Mouse (Mus musculus) kidney, embryonic 15.5 days (tissue): ENCODE results near the gene Rbl1. TPM values are rescaled to one million over a fixed set of nuclear protein-coding genes. Genes with fewer than 3 reads are reported as not detected.
"Not testable (repeated sequence)": the region's sequence is repeated elsewhere in the genome, so short reads cannot be mapped to it uniquely, and the experiment has no call there.

ENCODE experiments used
- ATAC-seq: fragments of 200-750 bp; cut with Nextera tagmentation; replicated peaks from 2 replicates; pipeline ENCODE4 v1.8.0; 2017; ENCODE audit warnings: moderate TSS enrichment; ENCODE audit not compliant: low FRiP score
- H3K27ac ChIP-seq: fragments of 300-500 bp; sonication (generic); 2 replicates; pipeline ENCODE4 v1.5.1; 2015; ENCODE audit warnings: mild to moderate bottlenecking, inconsistent platforms
- H3K27me3 ChIP-seq: fragments of 300-500 bp; sonication (generic); 2 replicates; pipeline ENCODE4 v1.6.1; 2015; ENCODE audit warnings: inconsistent platforms
- H3K36me3 ChIP-seq: fragments of 300-500 bp; sonication (generic); 2 replicates; pipeline ENCODE4 v1.6.1; 2015; ENCODE audit warnings: inconsistent platforms
- H3K4me1 ChIP-seq: fragments of 300-500 bp; sonication (generic); 2 replicates; pipeline ENCODE4 v1.6.1; 2015; ENCODE audit warnings: inconsistent platforms
- H3K4me2 ChIP-seq: fragments of 300-500 bp; sonication (generic); 2 replicates; pipeline ENCODE4 v1.6.1; 2015; ENCODE audit warnings: moderate library complexity, mild to moderate bottlenecking, inconsistent platforms
- H3K4me3 ChIP-seq: fragments of 300-500 bp; sonication (generic); replicated peaks from 2 replicates; pipeline ENCODE4 v1.5.1; 2015; ENCODE audit warnings: mild to moderate bottlenecking, inconsistent platforms
- H3K9ac ChIP-seq: fragments of 300-500 bp; sonication (generic); 2 replicates; pipeline ENCODE4 v1.6.1; 2015; ENCODE audit warnings: mild to moderate bottlenecking, inconsistent platforms
- H3K9me3 ChIP-seq: fragments of 300-500 bp; sonication (generic); replicated peaks from 2 replicates; pipeline ENCODE4 v1.6.1; 2016; ENCODE audit warnings: inconsistent platforms
- WGBS: fragments of 180-500 bp; shearing (Covaris S2); methylation state at CpG from one replicate; pipeline ENCODE4 v1.1.7; 2015; ENCODE audit warnings: mixed read lengths; 5-methylcytosine and 5-hydroxymethylcytosine counted together
- polyA plus RNA-seq: library from polyadenylated mRNA; unstranded; fragments of >200 nt; fragmentation: Nextera tagmentation; extraction: Ambion mirVana; gene quantifications from 2 replicates; pipeline ENCODE4 v1.2.1, GENCODE M21; 2015

Gene Rbl1
- 26.8 and 26.9 TPM in 2 replicates for polyA plus RNA-seq

DNA sequence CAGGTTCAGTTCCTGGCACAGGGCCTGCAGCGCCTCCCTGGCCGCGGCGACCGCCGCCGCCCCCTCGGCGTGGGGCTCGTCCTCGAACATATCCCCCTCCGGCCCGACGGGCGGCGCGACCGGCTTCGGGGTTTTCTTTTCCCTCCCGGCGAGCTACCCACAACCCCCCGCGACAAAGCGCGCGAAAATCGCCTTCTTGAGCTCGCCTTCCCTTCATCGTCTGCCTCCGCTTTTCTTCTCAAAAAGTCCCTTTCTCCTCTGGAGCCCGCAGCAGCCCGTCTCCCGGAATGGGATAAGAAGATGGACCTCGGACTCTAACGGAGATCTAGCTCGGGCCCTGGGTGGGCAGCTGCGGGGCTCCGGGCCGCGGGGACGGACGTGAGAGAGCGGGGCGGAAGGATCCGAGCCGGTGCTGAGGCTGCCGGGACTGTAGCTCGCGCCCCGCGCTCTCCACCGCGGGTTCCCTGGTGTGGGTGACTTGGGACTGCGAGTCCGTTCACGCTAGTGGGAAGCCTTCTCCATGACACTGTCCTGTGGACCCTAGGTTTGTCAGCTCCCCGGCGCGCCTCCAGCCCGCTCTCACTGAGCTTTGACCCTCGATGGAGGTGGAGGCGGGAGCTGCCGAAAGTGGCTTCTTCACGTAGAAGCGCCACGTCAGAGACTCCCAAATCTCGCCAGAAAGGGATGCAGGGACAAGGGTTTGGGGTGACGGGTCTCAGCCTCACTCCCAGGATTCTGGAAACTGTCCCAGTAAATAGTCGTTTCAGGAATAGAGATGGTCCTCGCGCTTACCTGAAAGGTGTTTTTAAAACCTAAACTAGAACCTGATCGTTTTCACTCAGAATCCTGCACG lies at the start of gene Rbl1:
TSS of gene Rbl1 (minus strand) at position 169 of the 853 bp plus-strand sequence.
- Histone ChIP-seq H3K4me1 (peaks cover 17% of the 10 kb centered on the region), H3K4me3 (peak within 1 kb of the TSS; percentile 77), H3K9me3 (peaks cover 3% of the 10 kb centered on the region; the same call in 1 of the 2 replicates), H3K4me2 (peak within 1 kb of the TSS; percentile 87), H3K27ac (peak within 1 kb of the TSS; percentile 97), H3K27me3 (no peaks in the 10 kb centered on the region), H3K9ac (peak within 1 kb of the TSS; percentile 91), H3K36me3 (0 out of 2 replicates have a peak, but pooled peaks cover 2% of the 10 kb centered on the region)
- peak; percentile 89 for ATAC-seq
- 1% methylated on average over 73 of the region's 73 CpGs for WGBS

DNA sequence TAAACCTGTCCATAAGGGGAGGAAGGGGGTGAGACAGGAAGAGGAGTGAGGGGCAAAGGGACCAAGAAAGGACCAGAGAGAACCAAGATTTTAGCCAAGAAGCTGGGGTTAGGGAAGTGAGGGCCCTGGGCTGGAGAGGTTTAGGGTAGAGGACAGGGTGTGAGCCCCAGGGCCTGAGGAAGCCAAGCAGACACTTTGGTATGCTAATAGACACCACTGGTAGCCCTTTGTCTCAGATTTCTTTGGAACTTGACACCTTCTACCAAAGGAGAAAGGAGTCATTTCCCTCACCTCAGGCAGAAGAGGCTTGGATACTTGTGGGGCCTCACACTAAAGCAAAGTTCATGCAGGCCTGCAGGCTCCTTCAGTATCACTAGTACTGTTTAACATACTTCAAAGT lies 43.8 kb upstream of the Rbl1 start:
- ATAC-seq: no peak
- H3K27ac ChIP-seq: no peak overlapping the region
- no peaks in the 10 kb centered on the region for H3K36me3 ChIP-seq
- H3K4me3 ChIP-seq: no peak overlapping the region
- no peak overlapping the region for H3K4me2 ChIP-seq
- no peaks in the 10 kb centered on the region for H3K27me3 ChIP-seq
- H3K9me3 ChIP-seq: no peaks in the 10 kb centered on the region
- no peaks in the 10 kb centered on the region for H3K4me1 ChIP-seq
- H3K9ac ChIP-seq: no peak overlapping the region

DNA sequence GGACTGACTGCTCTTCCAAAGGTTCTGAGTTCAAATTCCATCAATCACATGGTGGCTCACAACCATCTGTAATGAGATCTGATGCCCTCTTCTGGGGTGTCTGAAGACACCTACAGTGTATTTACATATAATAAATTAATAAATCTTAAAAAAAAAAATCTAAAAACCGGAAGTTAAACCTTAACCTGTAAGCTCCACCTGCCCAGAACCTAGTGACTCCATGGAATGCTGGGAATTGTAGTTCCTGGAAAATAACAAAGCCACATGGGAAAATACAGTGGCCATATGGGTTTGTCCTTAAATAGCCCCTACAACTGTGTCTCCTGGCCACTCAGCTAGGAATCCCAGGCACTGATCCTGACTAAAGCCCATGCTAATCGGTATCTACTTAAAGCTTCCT lies 41.3 kb upstream of the Rbl1 start:
- H3K36me3 ChIP-seq: no peaks in the 10 kb centered on the region
- no peak overlapping the region for H3K4me2 ChIP-seq
- no peak for ATAC-seq
- H3K9me3 ChIP-seq: no peaks in the 10 kb centered on the region
- H3K4me1 ChIP-seq: no peaks in the 10 kb centered on the region
- WGBS: 70% methylated on average over 2 of the region's 2 CpGs
- no peak overlapping the region for H3K27ac ChIP-seq
- no peaks in the 10 kb centered on the region for H3K27me3 ChIP-seq
- H3K4me3 ChIP-seq: no peak overlapping the region
- no peak overlapping the region for H3K9ac ChIP-seq

DNA sequence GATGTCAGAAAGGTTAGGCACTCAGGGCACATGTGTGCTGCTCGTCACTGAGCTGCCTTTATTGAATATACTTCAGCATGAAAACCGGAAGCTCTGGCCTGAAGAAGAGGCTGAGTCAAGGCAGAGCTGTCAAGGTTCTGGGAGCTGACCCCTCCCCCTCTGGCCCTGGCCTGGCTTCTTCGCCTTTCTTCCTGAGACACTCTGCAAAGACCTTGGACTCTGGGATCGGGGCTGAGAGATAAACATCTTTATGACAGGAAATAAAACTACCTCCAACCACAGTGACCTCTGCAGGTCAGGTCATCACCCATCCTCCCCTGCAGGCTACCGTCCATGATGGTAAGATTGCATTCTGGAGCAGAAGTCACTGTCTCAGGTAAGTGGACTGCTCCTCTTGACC lies 40.7 kb upstream of the Rbl1 start:
- Histone ChIP-seq H3K27me3 (no peaks in the 10 kb centered on the region), H3K9me3 (no peaks in the 10 kb centered on the region), H3K36me3 (no peaks in the 10 kb centered on the region), H3K4me2 (no peak overlapping the region), H3K27ac (no peak overlapping the region), H3K4me3 (no peak overlapping the region), H3K4me1 (no peaks in the 10 kb centered on the region), H3K9ac (no peak overlapping the region)
- WGBS: 16% methylated on average over 5 of the region's 5 CpGs
- ATAC-seq: no peak

DNA sequence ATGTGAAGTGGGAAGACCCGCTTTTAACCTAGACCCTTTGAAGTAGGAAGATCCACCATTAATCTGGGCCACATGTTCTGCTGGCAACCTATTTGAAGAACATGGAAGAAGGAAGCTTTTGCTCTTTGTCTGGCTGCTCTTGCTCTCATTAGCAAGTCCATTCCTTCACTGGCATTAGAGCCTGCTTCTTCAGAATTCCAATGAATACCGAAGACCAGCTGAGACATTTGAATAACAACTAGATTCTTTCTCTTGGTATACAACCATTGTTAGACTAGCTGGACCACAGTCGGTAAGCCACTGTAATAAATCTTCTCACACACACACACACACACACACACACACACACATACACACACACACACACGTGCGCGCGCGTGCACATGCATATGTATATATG lies 31.6 kb upstream of the Rbl1 start:
- no peak overlapping the region for H3K27ac ChIP-seq
- no peaks in the 10 kb centered on the region for H3K4me1 ChIP-seq
- H3K27me3 ChIP-seq: 0 out of 2 replicates have a peak, but pooled peaks cover 3% of the 10 kb centered on the region
- no peaks in the 10 kb centered on the region for H3K36me3 ChIP-seq
- H3K9ac ChIP-seq: no peak overlapping the region
- WGBS: 94% methylated on average over 8 of the region's 8 CpGs
- no peak overlapping the region for H3K4me2 ChIP-seq
- ATAC-seq: no peak
- no peak overlapping the region for H3K4me3 ChIP-seq
- no peaks in the 10 kb centered on the region for H3K9me3 ChIP-seq

DNA sequence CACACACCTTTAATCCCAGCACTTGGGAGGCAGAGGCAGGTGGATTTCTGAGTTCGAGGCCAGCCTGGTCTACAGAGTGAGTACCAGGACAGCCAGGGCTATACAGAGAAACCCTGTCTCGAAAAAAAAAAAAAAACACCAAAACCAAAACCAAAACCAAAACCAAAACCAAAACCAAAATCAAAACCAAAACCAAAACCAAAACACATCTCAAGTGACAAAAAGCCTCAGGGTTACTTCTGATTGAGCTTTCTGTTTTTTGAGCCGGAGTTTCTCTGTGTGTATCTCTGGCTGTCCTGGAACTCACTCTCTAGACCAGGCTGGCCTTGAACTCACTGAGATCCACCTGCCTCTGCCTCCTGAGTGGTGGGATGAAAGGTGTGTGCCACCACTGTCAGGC lies 17.6 kb upstream of the Rbl1 start:
- not testable (repeated sequence) for H3K9me3 ChIP-seq, H3K4me1 ChIP-seq, H3K9ac ChIP-seq, H3K4me3 ChIP-seq, H3K27me3 ChIP-seq, H3K4me2 ChIP-seq, H3K27ac ChIP-seq, H3K36me3 ChIP-seq, ATAC-seq
- WGBS: 86% methylated on average over 3 of the region's 3 CpGs

DNA sequence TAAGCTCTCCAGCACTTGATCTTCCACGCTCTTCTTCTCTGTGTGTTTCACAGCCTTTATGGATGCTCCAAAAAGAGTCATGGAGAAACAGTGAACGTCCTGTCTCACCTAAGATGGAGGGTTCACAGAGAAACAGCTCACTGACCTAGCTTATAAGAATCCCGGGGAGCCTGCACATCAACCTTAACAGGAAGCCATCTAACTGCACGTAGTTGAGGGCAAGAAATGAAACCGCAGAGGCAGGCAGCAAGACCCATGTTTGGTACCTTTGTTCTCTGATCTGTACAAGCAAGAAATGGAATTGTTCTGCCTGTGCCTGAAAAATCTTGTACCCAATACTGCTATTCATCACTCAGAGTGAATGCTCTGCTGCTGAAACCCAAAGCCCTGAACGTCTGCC lies 15.8 kb upstream of the Rbl1 start:
- H3K4me3 ChIP-seq: no peak overlapping the region
- no peaks in the 10 kb centered on the region for H3K9me3 ChIP-seq
- 82% methylated on average over 6 of the region's 6 CpGs for WGBS
- H3K36me3 ChIP-seq: no peaks in the 10 kb centered on the region
- no peak overlapping the region for H3K27ac ChIP-seq
- no peak overlapping the region for H3K9ac ChIP-seq
- no peaks in the 10 kb centered on the region for H3K27me3 ChIP-seq
- no peaks in the 10 kb centered on the region for H3K4me1 ChIP-seq
- H3K4me2 ChIP-seq: no peak overlapping the region
- ATAC-seq: no peak

DNA sequence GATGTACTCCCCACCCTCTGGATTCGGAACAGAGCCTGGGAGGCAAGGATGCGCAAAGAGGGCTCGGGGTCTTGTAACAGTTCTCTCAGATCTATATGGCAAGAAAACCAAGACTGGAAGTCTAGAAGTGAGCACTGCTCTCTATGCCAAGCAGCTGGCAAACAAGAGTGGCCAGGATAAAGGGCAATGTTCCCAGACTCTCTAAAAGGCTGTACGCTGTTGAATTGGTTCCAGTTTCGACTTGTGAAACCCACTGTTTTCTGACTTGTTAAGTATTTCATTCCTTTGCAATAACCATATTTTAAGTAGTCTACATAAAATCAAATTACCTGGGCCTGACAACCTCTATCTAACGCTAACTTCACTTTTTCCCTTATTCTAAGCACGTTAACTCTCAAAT lies 7.4 kb upstream of the Rbl1 start:
- no peaks in the 10 kb centered on the region for H3K36me3 ChIP-seq
- H3K4me2 ChIP-seq: no peak overlapping the region
- peaks cover 3% of the 10 kb centered on the region; the same call in 1 of the 2 replicates for H3K9me3 ChIP-seq
- no peak overlapping the region for H3K9ac ChIP-seq
- no peak for ATAC-seq
- 91% methylated on average over 7 of the region's 7 CpGs for WGBS
- H3K4me1 ChIP-seq: no peaks in the 10 kb centered on the region
- no peaks in the 10 kb centered on the region for H3K27me3 ChIP-seq
- H3K4me3 ChIP-seq: no peak overlapping the region
- no peak overlapping the region for H3K27ac ChIP-seq

DNA sequence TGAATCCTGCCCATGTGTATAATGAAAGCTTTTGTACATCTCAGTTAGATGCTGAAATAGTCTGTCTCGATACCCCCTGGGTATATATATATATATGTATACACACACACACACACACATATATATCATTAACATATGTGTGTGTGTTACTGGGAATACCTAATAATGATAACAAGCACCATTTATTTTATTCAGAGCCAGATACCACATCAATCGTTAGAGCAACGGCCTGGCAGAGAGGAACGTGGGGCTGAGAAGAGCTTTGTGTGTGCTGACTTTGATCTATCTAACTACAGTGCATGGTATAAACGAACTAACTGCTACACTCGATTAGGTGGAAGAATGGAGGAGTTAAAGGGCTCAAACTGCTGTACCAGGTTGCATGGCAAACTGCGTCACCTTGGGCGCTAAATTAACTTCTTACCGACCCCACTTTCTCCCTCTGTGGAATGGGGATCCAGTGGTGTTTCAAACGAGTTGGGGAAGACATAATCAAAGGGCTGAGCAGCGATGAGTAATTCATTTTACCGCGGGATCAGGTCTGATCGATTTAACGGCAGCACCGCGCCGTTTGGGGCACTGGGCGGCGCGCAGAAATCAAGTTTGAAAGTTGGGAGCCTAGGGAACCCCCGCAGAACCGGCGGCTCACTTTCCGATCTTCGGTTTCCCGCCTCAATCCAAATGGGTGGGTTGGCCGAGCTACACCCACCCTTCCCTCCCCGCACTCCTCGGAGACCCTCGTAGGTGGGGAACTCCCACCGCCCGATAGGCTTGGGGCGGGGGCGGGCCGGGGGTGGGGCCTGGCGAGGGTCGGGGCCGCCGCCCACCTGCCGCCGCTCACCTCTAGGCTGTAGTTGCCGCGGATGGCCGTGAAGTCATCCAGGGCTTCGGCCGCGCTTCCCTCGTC lies 622 bp downstream of the Rbl1 start:
- 1% methylated on average over 46 of the region's 49 CpGs for WGBS
- ATAC-seq: peak; percentile 90
- H3K4me2 ChIP-seq: peak overlapping the region; percentile 87
- H3K9me3 ChIP-seq: peaks cover 3% of the 10 kb centered on the region; the same call in 1 of the 2 replicates
- H3K4me1 ChIP-seq: peaks cover 17% of the 10 kb centered on the region
- H3K36me3 ChIP-seq: peaks cover 10% of the 10 kb centered on the region
- H3K27me3 ChIP-seq: no peaks in the 10 kb centered on the region
- peak overlapping the region; percentile 97 for H3K27ac ChIP-seq
- H3K9ac ChIP-seq: peak overlapping the region; percentile 91
- H3K4me3 ChIP-seq: peak overlapping the region; percentile 77

DNA sequence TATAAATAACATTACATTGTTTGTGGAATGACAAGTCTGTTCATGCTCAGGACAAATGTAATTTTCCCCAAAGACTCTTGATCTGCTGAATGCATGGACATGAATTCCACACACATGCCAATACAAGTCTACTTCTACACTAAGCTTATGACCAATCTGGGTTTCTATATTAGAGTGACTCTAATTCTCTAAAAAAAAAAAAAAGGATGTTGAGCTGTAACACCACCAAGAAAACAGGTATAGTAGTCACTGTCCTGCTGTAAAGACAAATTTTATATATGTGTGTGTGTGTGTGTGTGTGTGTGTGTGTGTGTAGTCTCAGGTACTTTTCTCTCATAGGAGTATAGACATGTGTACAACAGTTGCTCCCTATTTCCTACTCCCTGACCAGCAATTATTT lies 1.3 kb downstream of the Rbl1 start:
- H3K27me3 ChIP-seq: no peaks in the 10 kb centered on the region
- peaks cover 14% of the 10 kb centered on the region for H3K36me3 ChIP-seq
- H3K4me1 ChIP-seq: peaks cover 17% of the 10 kb centered on the region
- H3K27ac ChIP-seq: no peak overlapping the region
- peak overlapping the region; percentile 87 for H3K4me2 ChIP-seq
- no peak for ATAC-seq
- peaks cover 3% of the 10 kb centered on the region; the same call in 1 of the 2 replicates for H3K9me3 ChIP-seq
- H3K4me3 ChIP-seq: peak overlapping the region; percentile 77
- H3K9ac ChIP-seq: 0 out of 2 replicates have a peak overlapping the region, but pooled peaks have one; percentile 1

DNA sequence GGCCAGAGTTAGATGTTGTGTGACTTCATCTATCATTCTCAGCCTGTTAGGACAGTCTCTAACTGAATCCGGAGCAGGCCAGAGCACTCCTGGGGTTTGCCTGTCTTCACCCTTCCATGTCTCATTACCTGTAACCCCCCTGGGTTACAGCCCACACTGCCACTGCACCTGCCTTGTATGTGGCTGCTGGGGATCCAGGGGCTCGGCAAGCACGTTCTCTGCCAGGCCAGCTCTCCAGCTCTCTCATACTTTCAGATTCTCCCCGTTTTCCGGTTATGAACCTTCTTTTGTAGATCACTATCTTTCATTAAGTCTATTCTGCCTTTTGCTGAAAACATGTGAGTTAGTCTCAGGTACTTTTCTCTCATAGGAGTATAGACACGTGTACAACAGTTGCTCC lies 2.0 kb downstream of the Rbl1 start:
- H3K4me2 ChIP-seq: 0 out of 2 replicates have a peak overlapping the region, but pooled peaks have one; percentile 17
- peaks cover under 1% of the 10 kb centered on the region; the same call in 1 of the 2 replicates for H3K9me3 ChIP-seq
- 0 out of 2 replicates have a peak overlapping the region, but pooled peaks have one; percentile 30 for H3K27ac ChIP-seq
- 79% methylated on average over 6 of the region's 6 CpGs for WGBS
- H3K27me3 ChIP-seq: no peaks in the 10 kb centered on the region
- no peak overlapping the region for H3K9ac ChIP-seq
- H3K4me3 ChIP-seq: no peak overlapping the region
- ATAC-seq: no peak
- H3K36me3 ChIP-seq: peaks cover 20% of the 10 kb centered on the region
- peaks cover 17% of the 10 kb centered on the region for H3K4me1 ChIP-seq
